Mouse (Mus musculus) brain, embryonic 14.5 days (tissue): ENCODE measurements around the gene Parva.

ENCODE experiments used
- CTCF ChIP-seq: fragments of 200-500 bp; IDR thresholded peaks from 2 replicates; pipeline ENCODE4 v1.5.1; 2012; ENCODE audit warnings: inconsistent platforms, mild to moderate bottlenecking, moderate library complexity, borderline replicate concordance; ENCODE audit not compliant: insufficient read depth, insufficient read length; ENCODE audit errors: extremely low read depth
- POLR2A ChIP-seq: fragments of 200-500 bp; IDR thresholded peaks from 2 replicates; pipeline ENCODE4 v1.6.1; 2012; ENCODE audit warnings: mild to moderate bottlenecking, inconsistent platforms, borderline replicate concordance; ENCODE audit not compliant: poor library complexity, insufficient read depth, insufficient read length, severe bottlenecking; ENCODE audit errors: extremely low read depth

DNA sequence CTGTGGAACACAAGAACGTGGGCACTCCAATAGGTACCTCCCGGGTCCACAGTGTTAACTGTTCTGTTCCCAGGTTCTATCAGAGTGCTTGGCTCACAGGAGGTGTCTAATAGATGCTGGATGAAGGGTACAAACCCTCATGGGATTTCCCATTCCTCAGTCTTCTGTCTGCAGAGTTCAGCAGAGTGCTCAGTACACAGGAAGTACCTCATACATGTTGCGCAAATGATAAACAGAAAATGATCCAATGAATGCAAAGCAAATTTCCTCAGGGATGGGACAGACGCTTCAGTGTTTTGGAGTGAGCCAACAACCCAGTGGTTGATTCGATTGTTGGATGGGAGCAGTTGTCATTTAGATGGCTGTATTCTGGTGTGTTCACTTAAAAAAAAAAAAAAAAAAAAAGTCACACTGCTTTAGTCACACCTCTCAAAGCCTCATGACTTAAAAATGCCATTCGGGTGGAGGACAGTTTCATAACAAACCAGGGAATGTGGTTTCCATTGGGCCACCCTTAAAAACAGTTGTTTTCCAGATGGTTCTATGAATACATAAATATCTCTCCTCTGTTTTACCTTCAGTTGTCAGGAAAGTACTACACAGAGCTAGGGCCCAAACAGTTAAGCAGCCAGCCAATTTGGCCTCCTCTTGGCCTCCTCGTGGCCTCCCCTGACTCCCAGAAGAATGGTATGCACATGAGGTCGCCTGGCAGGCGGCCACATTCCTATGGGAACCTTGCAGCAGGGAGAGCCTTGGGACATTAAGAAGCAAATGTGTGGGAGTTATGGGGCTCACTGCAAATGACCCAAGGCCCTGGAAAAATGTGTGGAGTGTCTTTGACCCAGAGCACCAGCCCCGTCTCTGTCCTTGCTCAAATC lies 187.7 kb downstream of the Parva start:
- TF ChIP-seq CTCF (no peak), POLR2A (no peak)
